Mouse (Mus musculus) liver, postnatal 0 days (tissue): ENCODE data around the gene Fto.

ENCODE experiments used
- CTCF ChIP-seq: sonication (generic); IDR thresholded peaks from 2 replicates; pipeline ENCODE4 v1.5.1; 2016; ENCODE audit warnings: antibody characterized with exemption, low read depth
- EP300 ChIP-seq: IDR thresholded peaks from 2 replicates; pipeline ENCODE4 v1.6.1; 2016; ENCODE audit warnings: antibody characterized with exemption, low read depth, mild to moderate bottlenecking

- TF ChIP-seq CTCF (no peak), EP300 (no peak)
These were observed 94.6 kb downstream of the Fto start for GRCm38 (mm10) chr8:91407880-91408279.
